Mouse (Mus musculus) testis, postnatal 14 days (tissue): ENCODE data around the gene Dusp10.

Source experiments
- DNase-seq: peaks from one replicate; pipeline ENCODE4 v3.0.0; 2021; ENCODE audit warnings: low spot score

Gene Dusp10

GRCm38 (mm10) chr1:184100927-184101749 is 88.0 kb downstream of the Dusp10 start:
- DNase-seq = no peak

GRCm38 (mm10) chr1:184101750-184102046 is 88.6 kb downstream of the Dusp10 start:
- DNase-seq = no peak

- no peak for DNase-seq
Measured at GRCm38 (mm10) chr1:184106832-184107231, 93.7 kb downstream of the Dusp10 start.

DNA sequence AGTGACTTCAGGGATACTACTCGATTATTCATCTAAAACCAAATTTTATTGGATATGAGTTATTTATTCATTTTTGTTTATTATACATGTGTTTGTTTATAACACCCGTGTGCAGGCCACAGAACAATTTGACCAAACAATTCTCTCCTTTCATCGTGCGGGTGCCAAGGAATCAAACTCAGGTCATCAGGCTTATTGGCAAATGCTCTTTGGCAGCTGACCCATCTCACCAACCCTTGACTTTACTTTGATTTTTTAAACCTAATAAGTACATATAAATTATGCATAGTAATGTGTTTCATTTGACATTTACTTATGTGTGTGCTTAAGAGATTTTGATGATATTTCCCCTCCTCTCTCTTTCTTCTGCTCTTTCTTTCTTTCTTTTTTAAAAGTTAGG is 94.3 kb downstream of the Dusp10 start:
- no peak for DNase-seq

- DNase-seq = no peak
Measured at GRCm38 (mm10) chr1:184108254-184108653, 95.2 kb downstream of the Dusp10 start.

DNA sequence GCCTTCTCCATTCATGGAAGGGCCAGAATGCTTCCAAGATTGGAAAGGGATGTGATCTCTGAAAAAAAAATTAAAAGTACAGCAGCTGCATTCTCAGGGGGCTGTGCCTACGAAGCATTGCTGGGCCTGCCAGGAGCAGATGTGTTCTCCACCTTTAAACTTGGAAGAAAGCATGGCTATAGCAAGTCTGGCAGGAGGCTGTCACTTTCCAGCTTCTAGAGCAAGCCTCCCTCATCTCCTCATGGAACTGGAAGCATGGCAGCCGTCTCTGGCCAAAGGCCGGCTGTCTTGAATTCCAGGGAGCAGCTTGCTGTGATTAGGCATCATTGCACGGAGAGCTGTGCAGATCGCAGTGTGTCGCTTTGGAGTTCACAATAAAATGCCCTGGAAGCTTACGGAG is 104.5 kb downstream of the Dusp10 start:
- DNase-seq = no peak

DNA sequence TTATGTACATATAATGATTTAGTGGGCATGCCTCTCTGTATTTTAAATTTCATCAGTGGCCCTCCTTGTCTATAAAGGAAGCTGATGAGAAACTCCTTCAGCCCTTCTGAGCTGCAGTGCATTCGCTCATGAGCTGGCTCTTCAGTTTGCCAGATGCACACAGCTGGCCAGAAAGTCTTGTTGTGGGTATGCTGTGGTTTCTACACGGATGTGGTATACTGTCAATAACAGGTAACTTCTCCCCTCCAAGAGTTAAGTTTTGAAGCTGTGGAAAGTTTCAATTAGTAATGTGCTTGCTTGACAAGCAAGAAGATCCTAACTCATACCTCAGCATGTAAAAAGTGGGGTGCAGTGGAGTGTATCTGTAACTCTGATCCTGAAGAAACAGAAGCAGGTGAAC is 104.9 kb downstream of the Dusp10 start:
- no peak for DNase-seq

- DNase-seq = no peak
Measured at GRCm38 (mm10) chr1:184118586-184118985, 105.5 kb downstream of the Dusp10 start.
